Mouse (Mus musculus): ENCODE measurements around the gene Srpk1. TPM values are rescaled to one million over a fixed set of nuclear protein-coding genes. Genes with fewer than 3 reads are reported as not detected.

The Srpk1 gene
- polyA plus RNA-seq, 1 experiment, result 29.0 TPM

DNA sequence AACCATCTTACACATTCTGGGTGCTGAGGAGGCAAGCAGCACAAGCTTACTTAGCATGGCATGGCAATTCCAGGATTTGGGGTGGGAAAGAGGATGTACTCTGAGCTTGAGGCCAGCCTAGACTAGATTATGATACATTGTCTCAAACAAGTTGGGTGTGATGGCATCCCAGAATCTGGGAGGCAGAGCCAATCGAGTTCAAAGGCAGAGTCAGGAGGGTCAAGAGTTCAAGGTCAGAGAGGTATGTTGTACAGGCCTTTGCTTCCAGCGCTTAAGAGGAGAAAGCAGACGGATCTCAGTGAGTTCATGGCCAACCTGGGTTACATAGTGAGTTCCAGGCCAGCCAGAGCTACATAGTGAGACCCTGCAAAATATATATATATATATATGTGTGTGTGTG is 23.7 kb upstream of the Srpk1 start:
- no peaks in the 10 kb centered on the region for H3K79me3 ChIP-seq (ENCODE audit: low read depth)
- peaks cover 46% of the 10 kb centered on the region for H3K27me3 ChIP-seq (ENCODE audit: control insufficient read depth, insufficient read depth, insufficient read length)
- H3K4me3 ChIP-seq (ENCODE audit: insufficient read depth, poor library complexity, severe bottlenecking), result no peak overlapping the region
- no peaks in the 10 kb centered on the region for H3K36me3 ChIP-seq (ENCODE audit: control insufficient read depth, insufficient read depth)
- TF ChIP-seq MYOG (IDR thresholded peaks at IDR 0.05; ENCODE audit: control insufficient read depth, extremely low read depth, insufficient read length) (no peak), USF1 (IDR thresholded peaks at IDR 0.05; ENCODE audit: low read depth) (no peak)
- H3ac ChIP-seq (ENCODE audit: control insufficient read depth, insufficient read length, low read depth), result no peak overlapping the region
- H3K79me2 ChIP-seq (ENCODE audit: control insufficient read depth, insufficient read depth), result no peaks in the 10 kb centered on the region

DNA sequence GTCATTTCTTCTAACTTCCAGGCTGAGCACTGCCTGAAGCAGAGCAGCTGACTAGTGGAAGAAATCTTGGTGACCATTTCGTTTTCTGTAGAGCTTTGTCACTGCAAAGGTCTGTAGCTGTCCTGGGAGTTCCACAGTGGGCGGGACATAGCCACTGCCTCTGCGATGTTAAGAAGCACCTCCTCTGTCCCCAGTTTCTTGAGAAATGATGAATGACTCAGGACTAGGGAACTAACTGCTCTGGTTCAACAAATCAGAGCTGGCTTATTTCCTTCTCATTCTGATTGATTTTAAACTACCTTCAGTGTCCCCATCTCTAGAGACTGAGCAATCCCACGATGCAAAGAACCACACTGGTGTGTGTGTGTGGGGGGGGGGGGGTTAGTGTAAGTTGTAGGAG is 21.6 kb upstream of the Srpk1 start:
- H3K79me3 ChIP-seq (ENCODE audit: low read depth), result no peaks in the 10 kb centered on the region
- H3ac ChIP-seq (ENCODE audit: control insufficient read depth, insufficient read length, low read depth), result no peak overlapping the region
- no peaks in the 10 kb centered on the region for H3K36me3 ChIP-seq (ENCODE audit: control insufficient read depth, insufficient read depth)
- H3K27me3 ChIP-seq (ENCODE audit: control insufficient read depth, insufficient read depth, insufficient read length), result peaks cover 50% of the 10 kb centered on the region
- no peak for TF ChIP-seq CTCF (IDR thresholded peaks at IDR 0.05; ENCODE audit: control insufficient read depth, insufficient read depth, insufficient read length)
- no peak for TF ChIP-seq FOSL1 (IDR thresholded peaks at IDR 0.05; ENCODE audit: insufficient read depth, low read length, poor library complexity, severe bottlenecking)
- no peaks in the 10 kb centered on the region for H3K79me2 ChIP-seq (ENCODE audit: control insufficient read depth, insufficient read depth)
- no peak overlapping the region for H3K4me3 ChIP-seq (ENCODE audit: insufficient read depth, poor library complexity, severe bottlenecking)

DNA sequence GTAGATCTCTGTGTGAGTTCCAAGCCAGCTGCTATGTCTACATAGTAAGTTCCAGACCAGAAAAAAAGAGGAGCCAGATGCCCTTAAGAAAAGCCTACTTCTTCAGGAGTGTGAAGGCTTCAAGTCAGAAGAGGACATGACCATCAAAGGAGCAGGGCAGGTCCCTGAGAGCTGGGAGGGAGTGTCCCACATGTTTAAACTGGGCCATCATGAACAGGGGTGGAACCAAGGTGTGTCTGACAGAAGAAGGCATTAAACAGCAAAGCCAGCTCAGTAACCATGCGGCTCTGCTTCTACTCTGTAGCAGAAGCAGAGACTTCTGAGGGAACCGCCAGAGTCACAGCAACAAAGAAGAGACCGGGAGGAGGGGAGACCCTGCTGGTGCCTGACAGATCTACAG is 21.2 kb upstream of the Srpk1 start:
- no peak for TF ChIP-seq CTCF (IDR thresholded peaks at IDR 0.05; ENCODE audit: control insufficient read depth, insufficient read depth, insufficient read length)
- TF ChIP-seq MYOD1 (IDR thresholded peaks at IDR 0.05; ENCODE audit: control insufficient read depth, insufficient read length, low read depth), result no peak
- TF ChIP-seq CEBPB (IDR thresholded peaks at IDR 0.05; ENCODE audit: low read depth), result no peak
- no peak for TF ChIP-seq MYOG (IDR thresholded peaks at IDR 0.05; ENCODE audit: control insufficient read depth, extremely low read depth, insufficient read length)
- TF ChIP-seq FOSL1 (IDR thresholded peaks at IDR 0.05; ENCODE audit: insufficient read depth, low read length, poor library complexity, severe bottlenecking), result no peak
- no peak for TF ChIP-seq USF1 (IDR thresholded peaks at IDR 0.05; ENCODE audit: low read depth)
- no peak for TF ChIP-seq MAX (IDR thresholded peaks at IDR 0.05)
- Histone ChIP-seq H3K27me3 (ENCODE audit: control insufficient read depth, insufficient read depth, insufficient read length) (peaks cover 50% of the 10 kb centered on the region), H3K36me3 (ENCODE audit: control insufficient read depth, insufficient read depth) (no peaks in the 10 kb centered on the region), H3K79me2 (ENCODE audit: control insufficient read depth, insufficient read depth) (no peaks in the 10 kb centered on the region), H3K79me3 (ENCODE audit: low read depth) (no peaks in the 10 kb centered on the region), H3K4me3 (ENCODE audit: insufficient read depth, poor library complexity, severe bottlenecking) (no peak overlapping the region), H3ac (ENCODE audit: control insufficient read depth, insufficient read length, low read depth) (no peak overlapping the region)

DNA sequence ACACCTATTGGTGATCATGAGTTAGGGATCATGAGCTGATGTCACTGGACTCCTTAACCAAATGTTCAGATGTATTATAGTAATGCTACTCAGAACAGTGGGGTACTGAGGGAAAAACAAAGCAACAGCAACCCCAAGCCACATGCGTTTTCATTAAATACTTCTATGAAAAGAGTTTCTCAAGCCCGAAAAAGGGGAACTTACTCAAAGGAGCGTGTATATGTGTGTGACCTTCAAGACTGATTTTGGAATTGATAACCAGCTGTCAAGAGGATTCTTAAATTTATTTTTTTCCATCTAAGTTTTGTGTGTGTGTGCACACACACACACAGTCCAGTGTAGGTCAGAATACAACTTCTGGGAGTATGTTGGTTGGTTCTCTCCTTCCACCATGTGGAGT is 17.6 kb upstream of the Srpk1 start:
- no peak overlapping the region for H3K4me3 ChIP-seq (ENCODE audit: insufficient read depth, poor library complexity, severe bottlenecking)
- no peak overlapping the region for H3ac ChIP-seq (ENCODE audit: control insufficient read depth, insufficient read length, low read depth)
- TF ChIP-seq CEBPB (IDR thresholded peaks at IDR 0.05; ENCODE audit: low read depth), result no peak
- TF ChIP-seq MAX (IDR thresholded peaks at IDR 0.05), result no peak
- TF ChIP-seq MYOD1 (IDR thresholded peaks at IDR 0.05; ENCODE audit: control insufficient read depth, insufficient read length, low read depth), result no peak
- TF ChIP-seq CTCF (IDR thresholded peaks at IDR 0.05; ENCODE audit: control insufficient read depth, insufficient read depth, insufficient read length), result no peak
- no peak for TF ChIP-seq USF1 (IDR thresholded peaks at IDR 0.05; ENCODE audit: low read depth)
- no peak for TF ChIP-seq MYOG (IDR thresholded peaks at IDR 0.05; ENCODE audit: control insufficient read depth, extremely low read depth, insufficient read length)
- TF ChIP-seq FOSL1 (IDR thresholded peaks at IDR 0.05; ENCODE audit: insufficient read depth, low read length, poor library complexity, severe bottlenecking), result no peak
- H3K79me2 ChIP-seq (ENCODE audit: control insufficient read depth, insufficient read depth), result no peaks in the 10 kb centered on the region
- H3K79me3 ChIP-seq (ENCODE audit: low read depth), result no peaks in the 10 kb centered on the region
- no peaks in the 10 kb centered on the region for H3K36me3 ChIP-seq (ENCODE audit: control insufficient read depth, insufficient read depth)
- peaks cover 67% of the 10 kb centered on the region for H3K27me3 ChIP-seq (ENCODE audit: control insufficient read depth, insufficient read depth, insufficient read length)

DNA sequence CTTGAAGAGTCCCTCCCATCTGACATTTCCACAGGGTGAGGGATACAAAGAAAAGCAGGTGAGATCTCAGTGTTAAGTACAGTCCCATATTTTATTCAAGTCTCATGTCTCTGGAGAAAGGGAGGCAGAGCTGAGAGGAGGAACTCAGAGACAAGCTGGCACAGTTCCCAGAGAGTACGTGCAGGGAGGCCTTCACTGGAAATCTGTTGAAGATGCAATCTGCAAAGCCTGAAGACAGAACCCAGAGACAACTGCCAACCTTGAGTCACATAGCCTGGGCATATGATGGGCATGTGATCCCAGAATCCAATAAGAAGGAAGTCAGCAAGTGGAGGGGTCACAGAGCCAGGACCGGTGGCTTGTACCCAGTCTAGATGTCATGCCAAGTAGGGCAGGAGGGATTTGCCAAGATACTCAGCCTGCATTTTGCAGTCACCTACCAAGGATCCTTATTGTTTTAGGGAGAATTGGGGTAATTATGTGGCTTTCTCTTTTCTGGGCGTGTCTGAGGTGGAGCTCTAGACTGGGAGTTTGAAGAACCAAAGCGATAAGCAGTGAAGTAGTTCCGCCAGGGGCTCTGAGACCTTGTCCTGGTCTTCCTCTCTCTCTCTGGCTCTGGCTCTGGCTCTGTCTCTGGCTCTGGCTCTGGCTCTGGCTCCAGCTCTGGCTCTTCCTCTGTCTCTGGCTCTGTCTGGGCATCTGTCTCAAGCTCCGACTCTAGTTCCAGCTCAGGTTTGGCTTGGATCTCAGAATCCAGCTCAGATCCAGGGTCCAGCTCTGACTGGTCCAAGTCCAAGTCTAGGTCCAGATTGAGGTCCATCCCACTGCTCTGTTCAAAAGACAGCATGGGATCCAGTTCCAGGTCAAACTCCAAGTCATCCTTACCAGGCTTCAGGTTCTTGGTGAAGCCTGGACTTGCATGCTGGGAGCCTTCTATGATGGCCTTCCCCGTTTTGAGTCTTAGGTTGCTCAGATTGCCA is 15.5 kb upstream of the Srpk1 start:
- Histone ChIP-seq H3K79me3 (ENCODE audit: low read depth) (no peaks in the 10 kb centered on the region), H3K79me2 (ENCODE audit: control insufficient read depth, insufficient read depth) (no peaks in the 10 kb centered on the region), H3ac (ENCODE audit: control insufficient read depth, insufficient read length, low read depth) (no peak overlapping the region), H3K27me3 (ENCODE audit: control insufficient read depth, insufficient read depth, insufficient read length) (peaks cover 55% of the 10 kb centered on the region), H3K36me3 (ENCODE audit: control insufficient read depth, insufficient read depth) (no peaks in the 10 kb centered on the region), H3K4me3 (ENCODE audit: insufficient read depth, poor library complexity, severe bottlenecking) (no peak overlapping the region)
- TF ChIP-seq FOSL1 (IDR thresholded peaks at IDR 0.05; ENCODE audit: insufficient read depth, low read length, poor library complexity, severe bottlenecking) (no peak), USF1 (IDR thresholded peaks at IDR 0.05; ENCODE audit: low read depth) (no peak), MYOD1 (IDR thresholded peaks at IDR 0.05; ENCODE audit: control insufficient read depth, insufficient read length, low read depth) (no peak)

DNA sequence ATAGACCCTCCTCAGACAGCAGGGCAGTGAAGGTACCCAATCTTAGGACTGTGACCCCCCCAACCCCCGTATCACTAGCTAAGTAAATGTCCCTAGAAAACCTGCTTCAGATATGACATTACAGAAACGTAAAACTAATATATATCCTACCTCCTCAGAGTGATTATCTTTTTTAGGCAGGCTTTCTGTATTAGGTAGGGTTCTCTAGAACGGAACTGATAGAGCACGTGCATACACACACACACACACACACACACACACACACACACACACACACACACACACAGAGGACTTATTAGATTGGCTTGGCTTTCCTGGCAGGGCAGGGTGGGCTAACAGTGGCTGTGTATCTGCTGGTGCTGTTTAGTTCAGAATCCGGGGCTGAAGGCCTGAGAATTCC is 13.3 kb upstream of the Srpk1 start:
- Histone ChIP-seq H3K36me3 (ENCODE audit: control insufficient read depth, insufficient read depth) (no peaks in the 10 kb centered on the region), H3K79me3 (ENCODE audit: low read depth) (no peaks in the 10 kb centered on the region), H3K4me3 (ENCODE audit: insufficient read depth, poor library complexity, severe bottlenecking) (no peak overlapping the region), H3ac (ENCODE audit: control insufficient read depth, insufficient read length, low read depth) (no peak overlapping the region), H3K27me3 (ENCODE audit: control insufficient read depth, insufficient read depth, insufficient read length) (peaks cover 51% of the 10 kb centered on the region), H3K79me2 (ENCODE audit: control insufficient read depth, insufficient read depth) (no peaks in the 10 kb centered on the region)
- no peak for TF ChIP-seq CTCF (IDR thresholded peaks at IDR 0.05; ENCODE audit: control insufficient read depth, insufficient read depth, insufficient read length)
- TF ChIP-seq CEBPB (IDR thresholded peaks at IDR 0.05; ENCODE audit: low read depth), result no peak
- no peak for TF ChIP-seq FOSL1 (IDR thresholded peaks at IDR 0.05; ENCODE audit: insufficient read depth, low read length, poor library complexity, severe bottlenecking)
- no peak for TF ChIP-seq MAX (IDR thresholded peaks at IDR 0.05)
- no peak for TF ChIP-seq MYOG (IDR thresholded peaks at IDR 0.05; ENCODE audit: control insufficient read depth, extremely low read depth, insufficient read length)
- TF ChIP-seq MYOD1 (IDR thresholded peaks at IDR 0.05; ENCODE audit: control insufficient read depth, insufficient read length, low read depth), result no peak
- TF ChIP-seq USF1 (IDR thresholded peaks at IDR 0.05; ENCODE audit: low read depth), result no peak

All from C2C12 (cell line).